Mouse (Mus musculus): ENCODE data around the gene Lrrc71.

DNA sequence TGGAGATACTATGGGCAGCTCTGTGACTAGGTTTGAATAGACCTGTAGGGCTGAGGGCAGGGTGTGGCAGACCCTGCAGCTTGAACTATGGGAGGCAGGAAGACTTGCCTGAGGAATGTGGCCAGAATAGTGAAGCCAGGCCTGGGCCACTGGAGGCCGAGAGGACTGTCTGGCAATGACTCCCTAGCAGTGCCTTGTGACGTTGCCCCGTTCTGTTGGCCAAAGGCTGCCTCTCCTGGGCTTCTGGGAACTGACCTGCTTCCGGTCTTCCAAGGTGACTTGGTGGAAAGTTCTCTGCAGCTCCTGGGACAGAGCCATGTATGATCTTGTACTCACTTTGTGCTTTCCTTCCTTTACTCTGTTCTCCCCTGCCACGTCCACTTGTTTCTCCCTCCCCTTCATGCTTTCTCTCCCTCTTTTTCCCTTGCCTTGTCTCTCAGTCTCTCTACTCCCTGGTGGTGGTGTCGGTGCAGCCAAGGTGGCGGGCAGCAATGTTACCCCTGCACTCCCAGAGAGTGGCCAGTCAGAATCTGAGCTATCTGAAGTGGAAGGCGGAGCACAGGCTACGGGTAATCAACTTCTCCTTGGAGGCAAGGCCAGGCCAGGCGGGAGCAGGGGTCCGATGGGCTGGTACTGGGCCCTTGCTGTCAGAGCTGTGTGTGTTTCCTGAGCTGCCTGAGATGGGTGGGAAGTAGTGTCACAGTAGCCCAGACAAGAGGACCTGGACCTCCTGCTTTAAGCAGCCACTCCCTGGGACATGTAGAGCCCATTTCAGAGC is 14.3 kb downstream of the Lrrc71 start:
- no peak for TF ChIP-seq CTCF (IDR thresholded peaks at IDR 0.05; ENCODE audit: low read depth, low read length)
- no peak for TF ChIP-seq POLR2A (IDR thresholded peaks at IDR 0.05; ENCODE audit: borderline replicate concordance, low read depth, low read length)

Data from bone marrow macrophage, adult 2 months (primary cell).